Mouse (Mus musculus) liver, embryonic 14.5 days (tissue): ENCODE measurements around the gene Opcml.

Experiments used
- CTCF ChIP-seq: IDR thresholded peaks from 2 replicates; pipeline ENCODE4 v1.5.1; 2016; ENCODE audit warnings: antibody characterized with exemption, low read depth, control low read depth
- EP300 ChIP-seq: IDR thresholded peaks from 2 replicates; pipeline ENCODE4 v1.6.1; 2016; ENCODE audit warnings: antibody characterized with exemption, low read depth

DNA sequence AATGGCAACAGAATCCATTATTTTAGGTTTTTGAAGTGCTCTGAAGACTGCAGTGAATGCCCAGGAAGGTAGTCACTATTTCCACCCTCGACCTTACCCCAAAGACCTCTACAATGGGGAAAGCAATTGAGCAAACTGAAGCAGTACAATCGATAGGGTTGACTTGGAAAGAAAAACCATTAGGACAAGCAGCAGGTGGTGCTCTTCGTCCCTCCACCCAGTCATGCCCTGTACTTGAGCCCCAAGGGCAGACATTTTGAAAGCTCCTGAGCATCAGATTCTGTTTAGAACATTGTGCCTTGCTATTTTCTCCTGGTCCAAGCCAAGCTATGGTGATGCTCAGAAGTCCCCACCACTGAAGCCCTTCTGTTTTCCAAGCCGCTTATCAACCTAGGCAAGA, 744.4 kb downstream of the Opcml start:
- TF ChIP-seq CTCF = no peak
- no peak for TF ChIP-seq EP300
